Mouse (Mus musculus) right cerebral cortex, postnatal 10 days (tissue): ENCODE measurements around the gene Pias3.
"Not testable (repeated sequence)": the region's sequence is repeated elsewhere in the genome, so short reads cannot be mapped to it uniquely, and the experiment has no call there.

Experiments
- DNase-seq, 2 experiments: peaks; one replicate each; pipeline ENCODE4 v3.0.0; 2021; ENCODE audit warnings: low spot score in 2 of 2

Pias3 gene

DNA sequence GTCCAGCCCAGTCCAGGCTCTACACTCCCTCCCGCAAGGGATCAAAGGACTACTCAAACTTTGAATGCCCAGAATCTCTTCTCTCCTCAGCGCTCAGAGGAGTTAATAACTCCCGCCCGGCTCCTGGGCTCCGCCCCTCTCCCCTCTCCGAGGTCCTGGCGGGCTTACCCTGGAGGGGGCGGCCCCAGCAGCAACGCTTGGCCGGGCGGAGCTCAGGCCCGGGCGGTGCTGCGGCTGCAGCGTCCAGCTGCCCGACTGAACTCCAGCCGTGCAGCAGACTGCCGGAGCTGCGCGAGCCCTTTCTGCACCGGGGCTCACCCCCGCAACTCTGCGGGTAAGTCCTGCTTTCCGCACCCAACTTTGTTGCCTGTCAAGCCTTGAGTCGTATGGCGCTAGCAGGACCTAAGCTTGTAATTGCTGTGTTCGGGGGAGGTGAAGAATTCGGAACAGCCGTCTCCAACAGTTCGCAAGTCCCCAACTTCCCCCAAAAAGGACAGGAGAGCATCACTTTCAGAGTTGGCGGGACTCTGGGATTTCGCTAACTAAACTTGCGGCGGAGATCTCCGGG is at the start of gene Pias3:
Pias3 (plus strand) TSS at position 187 of the 568 bp plus-strand sequence.
- peak; percentile 63 to 73 for DNase-seq

DNA sequence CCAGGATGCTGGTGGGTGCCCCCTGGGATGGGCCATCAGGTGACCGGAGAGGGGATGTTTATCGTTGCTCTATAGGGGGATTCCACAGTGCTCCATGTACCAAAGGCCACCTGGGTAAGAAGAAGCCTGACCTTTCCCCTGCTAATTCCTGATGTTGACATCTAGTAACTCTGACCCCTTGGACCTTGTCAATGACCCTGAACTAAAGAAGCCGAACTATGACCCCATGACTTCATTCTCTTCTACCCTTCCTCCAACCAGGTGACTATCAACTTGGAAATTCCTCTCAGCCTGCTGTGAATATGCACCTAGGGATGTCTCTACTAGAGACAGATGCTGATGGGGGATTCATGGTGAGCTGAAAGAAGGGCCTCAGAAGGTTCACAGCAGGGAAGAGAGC is 48.8 kb upstream of the Pias3 start:
- DNase-seq, result no peak

DNA sequence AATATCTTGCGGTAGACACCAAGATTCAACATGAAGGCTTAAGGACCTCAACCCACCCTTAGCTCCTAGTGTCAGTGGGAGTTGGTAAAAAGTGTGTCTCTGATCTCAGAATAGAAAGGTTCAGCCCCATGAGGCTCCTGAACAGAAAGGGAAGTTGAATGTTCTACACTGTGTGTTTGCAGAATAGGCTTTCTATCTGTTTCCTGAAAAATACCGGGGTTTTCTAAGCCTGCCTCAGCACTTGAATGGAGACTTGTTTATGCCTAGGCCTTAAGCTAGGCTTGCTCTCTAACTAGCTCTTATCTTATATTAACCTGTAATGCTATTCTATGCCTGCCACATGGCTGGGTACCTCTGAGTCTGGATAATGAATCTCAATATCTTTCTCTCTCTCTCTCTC is 35.3 kb upstream of the Pias3 start:
- DNase-seq, result no peak

DNA sequence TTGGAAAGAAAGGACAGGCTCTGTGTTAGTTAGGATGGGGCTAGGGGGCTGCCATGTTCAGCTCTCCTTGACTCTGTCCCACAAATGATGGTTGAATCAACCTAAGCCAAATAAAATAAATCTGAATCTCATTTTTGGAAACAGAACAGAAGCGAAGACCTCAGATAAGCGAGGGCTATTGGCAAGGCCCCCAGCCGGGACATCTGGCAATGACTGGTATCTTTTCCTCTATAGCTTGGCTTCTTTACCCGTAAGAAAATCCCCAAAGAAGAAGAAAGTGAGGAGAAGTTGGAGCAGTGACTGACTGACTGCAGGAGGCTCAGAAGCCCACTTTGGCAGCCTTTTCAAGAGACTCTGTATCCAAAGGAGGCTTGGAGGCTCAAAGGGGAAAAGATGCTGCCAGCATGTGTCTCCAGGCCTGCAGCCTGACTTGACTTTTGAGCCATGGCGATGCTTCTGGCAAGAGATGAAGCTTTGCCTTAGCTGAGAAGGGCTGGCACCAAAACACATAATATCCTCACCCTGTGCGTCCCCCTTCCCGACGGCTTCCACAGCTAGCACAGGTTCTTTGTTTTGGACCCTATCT is 33.4 kb upstream of the Pias3 start:
- DNase-seq, result no peak

DNA sequence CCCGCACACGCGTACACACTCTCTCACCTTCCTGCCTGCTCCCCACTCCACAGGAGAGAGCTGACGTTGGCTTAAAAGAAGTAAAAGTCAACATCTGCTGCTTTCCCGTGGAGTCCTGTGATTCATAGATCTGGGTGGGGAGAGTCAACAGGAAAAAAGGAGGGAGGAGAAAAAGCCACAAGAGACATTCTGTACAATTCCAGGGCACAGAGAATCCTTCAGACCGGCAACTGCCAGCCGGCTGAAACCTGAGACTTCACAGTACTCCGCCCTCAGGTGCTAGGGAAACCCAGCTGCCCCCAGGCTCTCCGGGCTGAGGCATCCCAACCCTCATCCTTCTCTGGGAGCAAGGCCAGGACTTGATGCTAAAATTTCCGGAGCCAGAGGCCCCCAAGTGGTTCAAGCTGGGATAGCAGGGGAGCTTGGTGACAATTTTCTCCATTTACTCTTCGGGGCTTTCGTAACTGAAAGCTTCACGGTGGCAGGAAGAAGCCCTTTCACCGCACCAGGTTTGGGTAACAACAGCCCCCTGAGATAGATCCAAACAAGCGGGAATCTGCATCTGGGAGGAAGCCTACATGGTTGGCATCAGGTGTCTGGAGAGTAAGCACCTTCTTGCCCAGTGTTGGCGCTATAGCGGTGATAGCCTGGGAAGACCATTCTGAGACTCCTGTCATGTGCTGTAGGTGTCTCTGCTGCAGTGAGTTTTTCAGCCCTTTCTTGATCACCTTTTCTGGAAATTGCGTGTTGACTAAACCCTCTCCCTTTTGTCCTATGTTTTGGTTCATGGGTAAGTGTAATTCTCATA is 32.5 kb upstream of the Pias3 start:
- DNase-seq, result peak; percentile 88 to 90

DNA sequence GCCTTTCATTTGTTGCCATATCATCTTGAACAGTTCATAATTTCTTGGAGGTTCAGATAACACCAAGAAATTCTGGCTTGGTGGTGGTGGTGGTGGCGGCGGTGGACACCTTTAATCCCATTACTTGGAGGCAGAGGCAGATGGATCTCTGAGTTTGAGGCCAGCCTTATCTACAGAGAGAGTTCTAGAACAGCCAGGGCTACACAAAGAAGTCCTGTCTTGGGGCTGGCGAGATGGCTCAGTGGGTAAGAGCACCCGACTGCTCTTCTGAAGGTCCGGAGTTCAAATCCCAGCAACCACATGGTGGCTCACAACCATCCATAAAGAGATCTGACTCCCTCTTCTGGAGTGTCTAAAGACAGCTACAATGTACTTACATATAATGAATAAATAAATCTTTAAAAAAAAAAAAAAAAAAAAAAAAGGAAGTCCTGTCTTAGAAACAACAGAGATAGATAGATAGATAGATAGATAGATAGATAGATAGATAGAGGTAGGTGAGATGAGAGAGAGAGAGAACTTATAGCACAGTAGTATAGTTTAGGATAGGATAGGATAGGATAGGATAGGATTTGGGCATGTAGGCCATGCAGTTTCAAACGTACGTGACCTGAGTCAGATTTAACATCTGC is 30.3 kb upstream of the Pias3 start:
- DNase-seq, result not testable (repeated sequence)

DNA sequence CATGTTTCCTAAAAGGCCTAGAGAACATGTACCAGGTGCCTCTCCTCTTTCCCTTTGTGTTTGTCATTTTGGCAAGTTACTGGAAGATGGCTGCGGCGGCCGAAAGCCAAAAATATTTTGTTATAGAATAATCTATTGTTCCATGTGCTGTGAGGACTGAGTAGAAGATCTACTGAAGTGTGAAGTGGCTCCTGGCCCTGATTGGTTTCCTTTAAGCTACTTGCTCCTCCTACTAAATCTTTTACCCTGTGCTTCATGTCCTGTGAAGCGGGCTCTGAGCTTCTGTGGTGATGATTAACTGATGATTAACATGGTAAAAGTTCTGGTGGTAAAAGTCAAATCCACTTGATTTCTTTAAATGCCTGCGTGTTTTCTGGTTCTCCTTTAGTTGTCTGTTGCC is 29.3 kb upstream of the Pias3 start:
- no peak for DNase-seq

DNA sequence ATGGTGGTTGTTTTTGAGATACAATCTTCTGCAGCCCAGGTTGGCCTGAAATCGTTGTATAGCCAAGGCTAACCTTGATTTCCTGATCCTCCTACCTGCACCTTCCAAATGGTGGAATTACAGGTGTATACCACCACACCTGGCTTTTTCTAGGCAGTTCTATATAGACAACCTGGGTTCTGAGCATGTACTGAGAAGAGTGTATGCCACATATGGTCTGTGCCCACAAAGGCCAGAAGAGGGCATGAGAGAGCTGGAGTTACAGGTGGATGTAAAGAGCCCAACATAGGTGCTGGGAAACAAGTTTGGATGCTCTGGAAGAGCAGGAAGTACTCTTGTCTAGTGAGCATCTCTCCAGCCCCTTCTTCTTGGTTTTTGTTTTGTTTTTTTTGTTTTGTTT is 28.9 kb upstream of the Pias3 start:
- DNase-seq, result no peak

DNA sequence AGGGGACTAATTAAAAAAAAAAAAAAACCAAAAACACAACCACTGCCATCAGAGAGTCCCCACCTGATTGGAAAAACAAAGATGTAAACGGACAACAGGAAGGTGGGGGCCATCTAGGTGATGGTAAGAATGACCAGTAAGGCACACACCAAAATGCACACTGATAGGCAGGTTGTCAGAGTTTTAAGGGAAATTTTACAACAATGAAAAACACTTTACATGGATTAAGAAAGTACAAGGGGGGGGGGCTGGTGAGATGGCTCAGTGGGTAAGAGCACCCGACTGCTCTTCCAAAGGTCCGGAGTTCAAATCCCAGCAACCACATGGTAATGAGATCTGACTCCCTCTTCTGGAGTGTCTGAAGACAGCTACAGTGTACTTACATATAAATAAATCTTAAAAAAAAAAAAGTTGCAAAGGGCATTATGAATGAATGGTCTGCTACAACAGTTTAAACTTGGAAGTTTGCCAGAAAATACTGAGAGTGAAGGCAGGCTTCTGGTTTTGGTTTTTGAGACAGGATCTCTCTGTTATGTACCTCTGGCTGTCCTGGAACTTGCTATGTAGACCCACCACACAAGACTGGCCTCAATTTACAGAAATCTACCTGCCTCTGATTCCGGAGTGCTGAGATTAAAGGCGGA is 27.6 kb upstream of the Pias3 start:
- no peak for DNase-seq

DNA sequence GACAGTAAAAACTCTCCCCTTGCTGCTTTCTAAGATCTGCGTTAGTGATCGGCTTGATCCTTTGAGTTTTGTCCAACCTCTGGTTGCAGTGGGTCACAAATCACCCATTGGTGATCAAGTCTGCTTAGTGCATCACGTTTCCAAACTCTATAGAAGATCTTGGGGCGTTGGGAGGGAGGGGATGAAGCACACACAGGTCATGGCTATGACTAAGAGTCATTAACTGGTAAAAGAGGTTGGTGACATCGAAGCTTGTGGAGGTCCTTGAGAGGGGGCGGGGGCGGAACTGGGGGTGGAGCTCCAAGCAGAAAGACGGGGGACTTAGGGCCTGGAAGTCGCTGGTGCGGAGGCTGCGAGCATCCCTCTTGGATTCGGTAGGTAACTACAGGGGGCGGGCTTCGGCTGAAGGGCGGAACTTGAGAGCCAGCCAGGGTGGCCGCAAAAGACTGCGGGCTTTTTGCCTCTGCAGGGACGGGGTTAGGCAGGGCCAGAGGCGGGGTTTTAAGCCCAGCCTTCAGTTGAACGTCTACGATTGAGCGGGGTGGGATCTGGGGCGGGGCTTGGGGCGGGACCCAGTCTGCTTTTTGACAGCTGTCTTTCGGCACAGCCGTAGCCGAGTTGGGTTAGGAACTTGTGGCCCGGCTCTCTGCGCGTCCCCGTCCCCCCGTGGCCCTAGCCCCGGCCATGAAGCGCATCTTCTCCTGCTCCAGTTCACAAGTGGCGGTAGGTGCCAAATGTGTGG is 26.3 kb upstream of the Pias3 start, which contains the start of gene Ankrd35:
Ankrd35 (plus strand) TSS at position 405 of the 742 bp plus-strand sequence.
- DNase-seq, result peak; percentile 78 to 82

DNA sequence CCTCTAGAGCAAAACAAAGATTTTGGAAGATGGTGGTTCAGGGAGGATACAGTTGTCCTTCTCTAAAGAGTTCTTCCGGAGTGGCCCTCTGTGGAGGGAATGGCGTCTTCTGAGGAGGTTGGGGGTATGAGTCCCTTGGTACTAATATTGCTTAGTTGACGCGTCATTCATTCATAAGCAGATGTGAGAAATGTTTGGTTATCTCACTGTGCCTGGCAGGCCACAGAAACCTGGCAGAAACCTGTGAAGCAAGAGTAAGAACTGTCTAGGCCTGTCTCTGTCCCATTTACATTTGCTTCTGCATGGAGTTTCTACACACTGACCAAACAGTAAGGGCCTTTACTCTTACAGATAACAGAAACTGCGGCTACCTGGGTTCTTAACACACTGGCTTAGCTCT is 24.7 kb upstream of the Pias3 start:
- no peak for DNase-seq

DNA sequence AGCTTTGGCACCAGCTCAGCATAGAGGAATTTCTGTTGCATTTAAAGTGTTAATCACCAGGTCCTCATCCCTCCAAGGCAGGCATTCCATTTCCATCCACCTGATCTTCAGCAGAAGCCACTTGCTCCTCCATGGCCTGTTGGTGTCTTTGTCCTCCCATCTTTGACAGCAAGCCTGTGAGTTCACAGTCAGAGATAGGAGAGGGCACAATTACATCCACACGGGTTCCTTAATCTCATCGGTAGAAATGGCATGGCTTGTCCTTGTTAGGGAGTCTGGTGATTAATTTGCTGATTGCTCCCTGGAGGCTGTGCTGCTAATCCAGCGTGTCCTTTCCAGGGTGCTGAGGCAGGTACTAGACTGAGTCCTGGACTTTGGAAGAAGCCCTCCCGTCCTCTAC is 22.7 kb upstream of the Pias3 start:
- no peak for DNase-seq

DNA sequence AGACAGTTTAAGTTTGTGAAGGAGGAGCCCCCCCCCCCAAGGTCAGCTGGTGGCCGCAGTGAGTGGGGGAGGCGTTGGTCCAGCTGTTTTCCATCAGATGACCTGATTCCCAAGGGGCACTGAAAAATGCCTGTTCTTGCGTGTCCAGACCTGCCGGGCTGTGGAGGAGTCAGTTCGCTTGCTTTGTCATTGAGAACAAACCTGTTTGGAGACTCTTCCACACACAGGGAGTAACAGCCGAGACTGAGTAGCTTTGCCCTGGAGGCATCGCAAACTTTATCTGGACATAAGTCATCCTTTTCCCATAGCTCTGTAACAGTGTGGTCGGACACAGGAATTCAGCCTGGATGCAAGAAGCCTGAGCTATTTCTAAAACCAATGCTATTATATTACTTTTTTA is 21.7 kb upstream of the Pias3 start:
- DNase-seq, result no peak

DNA sequence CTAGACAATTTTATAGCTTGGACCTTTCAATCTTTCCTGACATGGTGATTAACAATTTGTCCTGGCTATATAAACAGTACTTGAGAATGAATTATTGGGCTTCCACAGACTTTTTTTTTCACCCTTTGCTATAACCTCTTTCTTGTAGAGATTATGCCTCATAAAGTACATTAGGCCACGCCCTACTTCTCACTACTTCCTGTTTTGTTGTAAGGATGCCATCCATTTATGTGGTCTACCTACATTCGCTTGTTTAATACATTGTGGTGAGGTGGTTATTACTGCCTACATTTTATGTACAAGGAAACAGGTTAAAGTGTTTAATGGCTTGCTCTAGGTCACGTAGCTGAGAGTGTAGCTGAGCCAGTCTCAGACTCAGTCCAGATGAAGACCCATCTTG is 21.0 kb upstream of the Pias3 start:
- no peak for DNase-seq

DNA sequence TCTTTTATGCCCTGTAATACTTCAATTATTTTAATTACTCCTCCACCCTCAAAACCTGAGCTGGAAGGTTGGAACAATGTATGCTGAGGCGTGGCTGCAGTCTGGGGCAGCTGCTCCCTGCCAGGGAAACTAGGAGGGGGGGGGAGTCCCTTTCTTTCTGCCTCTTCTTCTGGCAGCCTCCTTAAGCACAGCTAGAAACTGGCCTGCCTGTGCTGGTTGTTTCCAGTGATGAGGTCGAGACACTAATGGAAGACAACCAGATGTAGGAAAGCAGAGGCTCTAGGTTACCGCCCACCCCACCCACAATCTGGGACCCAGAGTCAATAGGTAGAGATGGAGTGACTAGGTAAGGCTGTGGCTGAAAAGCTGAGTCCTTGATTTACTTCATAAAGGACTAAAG is 20.5 kb upstream of the Pias3 start:
- DNase-seq, result no peak

DNA sequence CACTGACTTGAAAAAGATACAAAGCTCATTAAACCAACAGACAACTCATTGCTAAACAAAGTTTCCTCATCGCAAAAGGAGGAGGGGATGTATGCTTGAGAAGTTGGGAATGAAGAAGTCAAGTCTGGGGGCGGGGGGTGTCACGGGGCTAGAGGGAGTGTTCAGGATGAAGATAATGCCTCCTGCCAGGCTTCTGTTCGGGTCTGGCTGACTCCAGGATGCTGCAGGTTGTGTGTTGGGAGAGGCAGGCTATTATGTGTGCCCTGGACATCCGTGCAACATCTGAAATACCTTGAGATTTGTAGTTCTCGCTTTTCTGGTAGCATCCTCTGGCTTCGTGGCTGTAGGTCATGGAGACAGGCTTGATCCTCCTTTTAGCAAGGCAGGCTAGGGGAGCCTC is 17.7 kb upstream of the Pias3 start:
- no peak for DNase-seq

DNA sequence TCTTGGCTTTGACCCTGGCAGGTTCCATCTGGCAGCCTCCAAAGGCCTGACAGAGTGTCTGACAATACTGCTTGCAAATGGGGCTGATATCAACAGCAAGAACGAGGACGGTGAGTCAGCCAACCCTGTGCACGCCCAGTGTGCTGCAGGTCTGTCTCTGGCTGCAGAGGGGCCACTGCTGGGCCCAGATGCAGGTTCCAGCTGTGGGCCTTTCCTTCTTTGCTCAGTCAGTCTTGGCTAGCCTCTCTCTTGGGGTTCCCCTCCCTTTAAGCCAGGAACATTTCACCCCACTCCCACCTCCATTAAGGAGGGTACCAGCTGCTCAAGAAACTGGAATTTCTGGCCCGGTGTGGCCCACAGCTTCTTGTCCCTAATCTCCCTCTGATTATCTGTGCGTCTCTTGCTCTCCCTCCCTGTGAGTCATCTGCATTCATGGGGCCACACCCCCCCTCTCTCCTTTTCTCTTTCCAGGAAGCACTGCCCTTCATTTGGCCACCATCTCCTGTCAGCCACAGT is 17.0 kb upstream of the Pias3 start:
- no peak for DNase-seq

DNA sequence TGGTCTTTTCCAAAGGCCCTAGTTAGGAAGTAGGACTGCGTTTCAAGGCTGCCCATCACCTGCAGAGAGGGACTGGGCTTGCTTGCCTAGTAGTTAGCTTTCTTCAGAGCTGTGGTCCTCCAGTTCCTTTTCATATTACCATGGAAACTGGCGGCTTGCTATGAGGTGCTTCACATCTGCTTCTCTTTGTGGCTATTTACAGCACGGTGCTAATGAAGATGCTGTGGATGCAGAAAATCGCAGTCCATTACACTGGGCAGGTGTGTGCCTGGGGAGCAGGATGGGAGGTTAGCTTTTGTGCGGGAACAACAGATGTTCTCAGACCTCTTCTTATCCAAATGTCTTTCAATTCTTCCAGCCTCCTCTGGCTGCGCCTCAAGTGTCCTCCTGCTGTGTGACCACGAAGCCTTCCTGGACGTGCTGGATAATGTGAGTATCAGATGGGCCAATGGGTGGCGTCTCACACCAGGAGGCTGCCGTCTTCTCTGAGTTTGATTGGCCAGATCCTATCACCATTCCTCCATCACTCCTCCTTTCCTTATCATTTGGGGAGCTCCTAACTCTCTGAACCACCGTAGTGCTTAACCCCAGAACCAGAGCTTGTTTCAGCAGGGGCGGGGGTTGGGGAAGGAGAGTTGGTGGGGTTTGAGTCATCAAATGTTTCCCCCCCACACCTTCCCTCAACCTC is 15.8 kb upstream of the Pias3 start:
- DNase-seq, result no peak

DNA sequence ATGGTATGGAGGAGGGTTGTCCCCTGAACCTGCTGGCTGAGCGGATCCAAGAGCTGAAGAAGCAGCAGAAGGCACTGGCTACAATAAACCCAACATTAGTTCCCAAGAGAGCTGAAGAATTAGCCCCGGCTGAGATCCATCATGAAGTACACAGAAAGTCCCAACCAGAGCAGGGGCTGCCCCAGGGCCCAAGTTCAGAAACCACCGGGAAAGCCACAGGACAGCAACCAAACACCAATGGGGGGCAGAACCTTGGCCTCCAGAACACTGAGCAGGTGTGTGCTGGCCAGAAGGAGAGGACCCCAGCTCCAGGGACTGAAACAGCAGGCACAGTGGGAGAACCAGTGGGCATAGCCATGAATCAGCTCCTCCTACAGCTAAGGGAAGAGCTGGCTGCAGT is 12.7 kb upstream of the Pias3 start:
- no peak for DNase-seq

DNA sequence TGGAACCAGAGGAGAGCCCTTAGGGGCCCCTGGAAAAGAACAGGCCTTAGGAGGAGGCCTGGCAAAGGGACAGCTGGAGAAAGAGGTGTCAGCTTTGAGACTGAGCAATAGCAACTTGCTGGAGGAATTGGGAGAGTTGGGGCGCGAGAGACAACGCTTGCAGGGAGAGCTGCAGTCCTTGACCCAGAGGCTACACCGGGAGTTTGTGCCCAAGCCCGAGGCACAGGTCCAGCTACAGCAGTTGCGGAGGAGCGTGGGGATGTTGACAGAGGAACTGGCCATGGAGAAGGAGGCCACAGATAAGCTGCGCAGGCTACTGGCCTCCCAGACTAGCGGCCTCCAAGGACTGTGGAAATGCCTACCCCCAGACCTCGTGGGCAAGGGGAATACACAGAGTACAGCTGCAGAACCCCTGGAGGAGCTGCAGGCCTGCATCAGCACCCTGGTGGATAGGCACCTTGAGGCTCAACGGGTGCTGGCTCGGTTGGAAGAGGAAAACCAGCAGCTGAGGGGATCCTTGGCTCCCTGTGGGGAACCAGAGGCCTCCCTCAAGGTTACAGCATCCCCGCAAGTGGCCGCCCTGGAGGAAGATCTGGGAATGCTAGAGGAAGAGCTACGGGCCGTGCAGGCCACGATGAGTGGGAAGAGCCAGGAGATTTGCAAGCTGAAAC is 11.9 kb upstream of the Pias3 start:
- DNase-seq, result no peak
